16 mouse cellular contexts compared by ENCODE assay signal in genomic region chr16:33774972-33775371, GRCm38 (mm10). TPM values are rescaled to one million over a fixed set of nuclear protein-coding genes. Genes with fewer than 3 reads are reported as not detected.
DNase-seq lines count a peak whose midpoint lies in the region; ATAC-seq and TF ChIP-seq lines count a peak whose summit lies in the region.
"Had no signal": no experiment of that assay in that cellular context is flagged by ENCODE, and none has a peak within 500 bp of the region (broad histone marks: within the 10 kb centered on the region; RNA-seq: fewer than 3 reads in every experiment).

No protein-coding gene starts in this region.

- WGBS in heart, embryonic 14.5 days: 63% methylated on average over 3 of the region's 3 CpGs
- WGBS in lung, postnatal 0 days: 38% methylated on average over 3 of the region's 3 CpGs

- H3K27ac ChIP-seq in heart, embryonic 14.5 days (replicated peaks in 1 of 2; ENCODE audit: control insufficient read depth in 1 of 2, insufficient read depth in 1 of 2, low read depth in 2 of 2, low read length in 2 of 2): peak overlapping the region; percentile 16 to 41; a peak in 1 of 4 replicates
- H3K27ac ChIP-seq in lung, postnatal 0 days (ENCODE audit: low read length): no peak overlapping the region
- H3K27ac ChIP-seq: hindbrain, postnatal 0 days; neural tube, embryonic 13.5 days had no signal

- DNase-seq in adrenal gland, adult (ENCODE audit: inconsistent age in 2 of 2, low spot score in 1 of 2): peak; percentile 48 to 81
- DNase-seq in adrenal gland, postnatal 4 days (ENCODE audit: low spot score in 2 of 2): no peak
- no peak for DNase-seq in heart, postnatal 36 days
- no peak for DNase-seq in lung, postnatal 0 days (ENCODE audit: low spot score)
- no peak for DNase-seq in lung, postnatal 25 days (ENCODE audit: low spot score)
- DNase-seq in lung, postnatal 4 days: peak; percentile 26 to 37
- DNase-seq: liver; right cerebral cortex, postnatal 4 days; thymus, postnatal 36 days had no signal

- H3K9ac ChIP-seq in heart, embryonic 14.5 days (ENCODE audit: low read length): no peak overlapping the region
- no peak overlapping the region for H3K9ac ChIP-seq in lung, postnatal 0 days (replicated peaks; ENCODE audit: low read depth)
- H3K9ac ChIP-seq: neural tube, embryonic 13.5 days had no signal

- intact Hi-C loops in heart, postnatal 36 days (cut with DNase I): no loop called here

- ATAC-seq in heart, embryonic 14.5 days (ENCODE audit: insufficient number of reproducible peaks, insufficient read depth, low FRiP score, low read depth): no peak
- ATAC-seq in lung, postnatal 0 days: peak; percentile 30
- ATAC-seq in frontal cortex, adult (ENCODE audit: low TSS enrichment): no peak
- ATAC-seq: hindbrain, postnatal 0 days had no signal

- no peak overlapping the region for H3K4me2 ChIP-seq in heart, embryonic 14.5 days (ENCODE audit: low read length)
- no peak overlapping the region for H3K4me2 ChIP-seq in lung, postnatal 0 days (replicated peaks; ENCODE audit: low read depth, low read length)
- H3K4me2 ChIP-seq: neural tube, embryonic 13.5 days had no signal

- no peaks in the 10 kb centered on the region for H3K27me3 ChIP-seq in heart, embryonic 14.5 days (ENCODE audit: control insufficient read depth, insufficient read depth, low read length)
- no peaks in the 10 kb centered on the region for H3K27me3 ChIP-seq in lung, postnatal 0 days (replicated peaks; ENCODE audit: insufficient read depth, low read length)
- H3K27me3 ChIP-seq: megakaryocyte, embryonic 14.5 days; neural tube, embryonic 13.5 days had no signal

- no peak for TF ChIP-seq CTCF in lung, postnatal 0 days (IDR thresholded peaks at IDR 0.05)

- no peaks in the 10 kb centered on the region for H3K36me3 ChIP-seq in heart, embryonic 14.5 days (ENCODE audit: control insufficient read depth, insufficient read depth, low read length)
- no peaks in the 10 kb centered on the region for H3K36me3 ChIP-seq in lung, postnatal 0 days (ENCODE audit: insufficient read depth, low read length)
- H3K36me3 ChIP-seq: neural tube, embryonic 13.5 days had no signal

- no peak; the same call in 1 of the 2 replicates for TF ChIP-seq EP300 in lung, postnatal 0 days (IDR thresholded peaks at IDR 0.05)

- no peak overlapping the region for H3K4me3 ChIP-seq in heart, embryonic 14.5 days (ENCODE audit: control insufficient read depth in 1 of 2, insufficient read depth in 1 of 2, low read depth in 1 of 2, low read length in 2 of 2)
- no peak overlapping the region for H3K4me3 ChIP-seq in lung, postnatal 0 days (ENCODE audit: low read depth, low read length)
- H3K4me3 ChIP-seq: erythroblast, embryonic 14.5 days; megakaryocyte, embryonic 14.5 days; neural tube, embryonic 13.5 days had no signal

- peaks cover 0 to 3% of the 10 kb centered on the region in 2 experiments; a peak in 2 of 4 replicates for H3K4me1 ChIP-seq in heart, embryonic 14.5 days (ENCODE audit: control insufficient read depth in 2 of 2, insufficient read depth in 2 of 2, low read length in 2 of 2)
- H3K4me1 ChIP-seq in lung, postnatal 0 days (ENCODE audit: insufficient read depth, low read depth, low read length): no peaks in the 10 kb centered on the region
- H3K4me1 ChIP-seq: neural tube, embryonic 13.5 days had no signal

- no peaks in the 10 kb centered on the region for H3K9me3 ChIP-seq in heart, embryonic 14.5 days (ENCODE audit: control insufficient read depth, low read length)
- H3K9me3 ChIP-seq in lung, postnatal 0 days (ENCODE audit: low read length): no peaks in the 10 kb centered on the region
- H3K9me3 ChIP-seq: megakaryocyte, embryonic 14.5 days; neural tube, embryonic 13.5 days had no signal

RNA-seq across cellular contexts. Expression of gene Muc13, which starts 18.9 kb away (rescaled TPM):
- under 1 TPM; 0.14 TPM for total RNA-seq in adrenal gland, postnatal 4 days (2021)
- polyA plus RNA-seq in heart, embryonic 14.5 days (2014; fragmentation: Nextera tagmentation; extraction: Ambion mirVana): not detected in 2 replicates
- total RNA-seq in heart, postnatal 36 days (2021): under 1 TPM in 1 of 2 experiments, not detected in 1; 0.08 TPM
- 0.08 and 0.11 TPM in 2 replicates for polyA plus RNA-seq in lung, postnatal 0 days (2015; fragmentation: Nextera tagmentation; extraction: Ambion mirVana)
- total RNA-seq: hindbrain, postnatal 0 days; left cerebral cortex, postnatal 14 days had no signal
- polyA plus RNA-seq: erythroblast, embryonic 14.5 days; neural tube, embryonic 13.5 days had no signal

RNA-seq across cellular contexts. Expression of gene Itgb5, which starts 54.5 kb away (rescaled TPM):
- total RNA-seq in adrenal gland, postnatal 4 days (2021): 100 to 1,000 TPM; 173 to 175 TPM
- polyA plus RNA-seq in heart, embryonic 14.5 days (2014; fragmentation: Nextera tagmentation; extraction: Ambion mirVana): 87.8 and 96.2 TPM in 2 replicates
- 10 to 100 TPM; 87.2 to 94.3 TPM for total RNA-seq in heart, postnatal 36 days (2021)
- 34.5 and 39.4 TPM in 2 replicates for polyA plus RNA-seq in lung, postnatal 0 days (2015; fragmentation: Nextera tagmentation; extraction: Ambion mirVana)

Comparison
In these comparisons a context has a peak if more than half of its experiments do, and no peak if none do; other contexts are left out.
1. DNase-seq: peak in adrenal gland, adult (2 of 2) and lung, postnatal 4 days (2 of 2); none in adrenal gland, postnatal 4 days (0 of 2), heart, postnatal 36 days (0 of 2), lung, postnatal 0 days (single experiment) and lung, postnatal 25 days (single experiment).